Mouse (Mus musculus): ENCODE results near the gene Ipo5.

DNA sequence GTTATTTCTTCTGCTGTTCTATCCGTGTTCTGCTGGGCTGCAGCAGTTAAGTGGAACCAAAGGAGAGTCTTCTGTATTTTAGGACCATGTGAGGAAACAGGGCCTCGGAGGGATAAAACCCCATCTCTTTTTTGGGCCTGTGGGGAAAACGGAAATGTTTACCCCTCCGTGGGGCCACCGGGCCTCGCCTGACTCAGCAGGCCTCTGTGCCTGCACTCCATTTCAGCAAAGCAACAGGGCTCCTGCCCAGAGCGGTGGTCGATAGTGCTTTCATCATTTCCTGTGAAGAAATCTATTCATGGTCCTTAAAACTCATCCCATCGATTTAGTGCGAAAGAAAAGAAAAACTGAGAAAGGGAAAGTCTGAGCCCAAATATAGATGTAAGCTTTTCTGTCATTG is 33.9 kb upstream of the Ipo5 start:
- TF ChIP-seq CTCF (IDR thresholded peaks at IDR 0.05; ENCODE audit: extremely low read depth, insufficient read depth, low read length) (no peak), POLR2A (IDR thresholded peaks at IDR 0.05; ENCODE audit: extremely low read depth, insufficient read depth, low read length) (no peak)
